Mouse (Mus musculus) hindbrain, embryonic 15.5 days (tissue): ENCODE measurements at regions not wholly inside any gene's neighbourhood (a gene's known extent, or its start where the extent isn't known, plus 50 kb on each side); places are given as distances from the start of the nearest gene placed in this dataset.

Experiments used
- ATAC-seq: fragments of 200-750 bp; cut with Nextera tagmentation; 2 replicates; pipeline ENCODE4 v1.8.0; 2017; ENCODE audit warnings: low read depth, moderate number of reproducible peaks, moderate TSS enrichment; ENCODE audit not compliant: low FRiP score
- H3K27ac ChIP-seq: fragments of 300-500 bp; sonication (generic); replicated peaks from 2 replicates; pipeline ENCODE4 v1.5.1; 2015; ENCODE audit warnings: mild to moderate bottlenecking, inconsistent platforms
- H3K27me3 ChIP-seq: fragments of 300-500 bp; sonication (generic); 2 replicates; pipeline ENCODE4 v1.6.1; 2015; ENCODE audit warnings: control low read depth, inconsistent platforms
- H3K36me3 ChIP-seq: fragments of 300-500 bp; sonication (generic); 2 replicates; pipeline ENCODE4 v1.6.1; 2015; ENCODE audit warnings: control low read depth, inconsistent platforms
- H3K4me1 ChIP-seq: fragments of 300-500 bp; sonication (generic); replicated peaks from 2 replicates; pipeline ENCODE4 v1.6.1; 2015; ENCODE audit warnings: control low read depth, inconsistent platforms
- H3K4me2 ChIP-seq: fragments of 300-500 bp; sonication (generic); 2 replicates; pipeline ENCODE4 v1.6.1; 2015; ENCODE audit warnings: moderate library complexity, mild to moderate bottlenecking, inconsistent platforms
- H3K4me3 ChIP-seq: fragments of 300-500 bp; sonication (generic); 2 replicates; pipeline ENCODE4 v1.5.1; 2015; ENCODE audit warnings: mild to moderate bottlenecking, inconsistent platforms
- H3K9ac ChIP-seq: fragments of 300-500 bp; sonication (generic); 2 replicates; pipeline ENCODE4 v1.6.1; 2015; ENCODE audit warnings: inconsistent platforms
- H3K9me3 ChIP-seq: fragments of 300-500 bp; sonication (generic); 2 replicates; pipeline ENCODE4 v1.6.1; 2016; ENCODE audit warnings: control low read depth, inconsistent platforms
- WGBS: fragments of 180-500 bp; shearing (Covaris S2); methylation state at CpG from one replicate; pipeline ENCODE4 v1.1.7; 2015; 5-methylcytosine and 5-hydroxymethylcytosine counted together

GRCm38 (mm10) chr4:152862818-152863614, 385.3 kb upstream of the Kcnab2 start:
- Histone ChIP-seq H3K27ac (no peak overlapping the region), H3K4me1 (0 out of 2 replicates have a peak, but pooled peaks cover 4% of the 10 kb centered on the region), H3K9ac (no peak overlapping the region)

GRCm38 (mm10) chr4:152859161-152859560, 381.5 kb upstream of the Kcnab2 start:
- H3K36me3 ChIP-seq, result no peaks in the 10 kb centered on the region
- 0 out of 2 replicates have a peak, but pooled peaks cover 4% of the 10 kb centered on the region for H3K4me1 ChIP-seq
- no peak overlapping the region for H3K27ac ChIP-seq
- no peaks in the 10 kb centered on the region for H3K27me3 ChIP-seq
- H3K9me3 ChIP-seq, result no peaks in the 10 kb centered on the region
- no peak overlapping the region for H3K9ac ChIP-seq
- no peak overlapping the region for H3K4me2 ChIP-seq
- no peak overlapping the region for H3K4me3 ChIP-seq
- no peak for ATAC-seq
- WGBS, result 69% methylated on average over 9 of the region's 9 CpGs

More at GRCm38 (mm10) chr4:152862818-152863614, 385.3 kb upstream of the Kcnab2 start:
- Histone ChIP-seq H3K27me3 (no peaks in the 10 kb centered on the region), H3K4me3 (no peak overlapping the region), H3K9me3 (no peaks in the 10 kb centered on the region), H3K4me2 (no peak overlapping the region), H3K36me3 (no peaks in the 10 kb centered on the region)
- ATAC-seq, result no peak
- 46% methylated on average over 11 of the region's 11 CpGs for WGBS

GRCm38 (mm10) chr4:152850147-152850546, 372.5 kb upstream of the Kcnab2 start:
- Histone ChIP-seq H3K9me3 (no peaks in the 10 kb centered on the region), H3K9ac (no peak overlapping the region), H3K27ac (no peak overlapping the region), H3K36me3 (no peaks in the 10 kb centered on the region), H3K27me3 (no peaks in the 10 kb centered on the region), H3K4me1 (no peaks in the 10 kb centered on the region), H3K4me3 (no peak overlapping the region), H3K4me2 (no peak overlapping the region)
- 66% methylated on average over 9 of the region's 9 CpGs for WGBS
- no peak for ATAC-seq

GRCm38 (mm10) chr4:152836080-152836479, 358.4 kb upstream of the Kcnab2 start:
- 46% methylated on average over 8 of the region's 8 CpGs for WGBS
- no peak overlapping the region for H3K9ac ChIP-seq
- no peak overlapping the region for H3K4me2 ChIP-seq
- H3K36me3 ChIP-seq, result no peaks in the 10 kb centered on the region
- H3K27ac ChIP-seq, result no peak overlapping the region
- H3K4me3 ChIP-seq, result no peak overlapping the region
- ATAC-seq, result no peak
- no peaks in the 10 kb centered on the region for H3K9me3 ChIP-seq
- no peaks in the 10 kb centered on the region for H3K27me3 ChIP-seq
- peaks cover 34% of the 10 kb centered on the region for H3K4me1 ChIP-seq

GRCm38 (mm10) chr4:152834421-152835110, 356.9 kb upstream of the Kcnab2 start:
- Histone ChIP-seq H3K27ac (peak overlapping the region; percentile 54), H3K4me1 (peaks cover 34% of the 10 kb centered on the region), H3K9me3 (no peaks in the 10 kb centered on the region), H3K27me3 (no peaks in the 10 kb centered on the region), H3K4me3 (no peak overlapping the region), H3K36me3 (no peaks in the 10 kb centered on the region), H3K4me2 (no peak overlapping the region), H3K9ac (no peak overlapping the region)
- ATAC-seq, result no peak
- WGBS, result 40% methylated on average over 11 of the region's 11 CpGs

- WGBS, result 13% methylated on average over 23 of the region's 23 CpGs
- no peak overlapping the region for H3K9ac ChIP-seq
- no peaks in the 10 kb centered on the region for H3K36me3 ChIP-seq
- no peak overlapping the region for H3K4me3 ChIP-seq
- H3K27me3 ChIP-seq, result no peaks in the 10 kb centered on the region
- H3K9me3 ChIP-seq, result no peaks in the 10 kb centered on the region
- peak overlapping the region; percentile 54 for H3K27ac ChIP-seq
- peaks cover 34% of the 10 kb centered on the region for H3K4me1 ChIP-seq
- no peak overlapping the region for H3K4me2 ChIP-seq
- peak; percentile 68 for ATAC-seq
Observed at GRCm38 (mm10) chr4:152833411-152834310, 356.0 kb upstream of the Kcnab2 start.

GRCm38 (mm10) chr4:152832757-152833363, 355.2 kb upstream of the Kcnab2 start:
- Histone ChIP-seq H3K4me1 (peaks cover 34% of the 10 kb centered on the region), H3K9ac (no peak overlapping the region), H3K9me3 (no peaks in the 10 kb centered on the region), H3K27ac (peak overlapping the region; percentile 54), H3K36me3 (no peaks in the 10 kb centered on the region), H3K4me2 (no peak overlapping the region), H3K27me3 (no peaks in the 10 kb centered on the region), H3K4me3 (no peak overlapping the region)
- ATAC-seq, result no peak
- 54% methylated on average over 10 of the region's 10 CpGs for WGBS

- Histone ChIP-seq H3K4me1 (peaks cover 24% of the 10 kb centered on the region), H3K4me3 (no peak overlapping the region)
Observed at GRCm38 (mm10) chr4:152825185-152825584, 347.5 kb upstream of the Kcnab2 start.

GRCm38 (mm10) chr4:152816139-152816757, 338.6 kb upstream of the Kcnab2 start:
- Histone ChIP-seq H3K9me3 (no peaks in the 10 kb centered on the region), H3K27ac (no peak overlapping the region; the same call in 1 of the 2 replicates), H3K4me3 (no peak overlapping the region), H3K4me2 (no peak overlapping the region), H3K36me3 (no peaks in the 10 kb centered on the region), H3K4me1 (0 out of 2 replicates have a peak, but pooled peaks cover 9% of the 10 kb centered on the region), H3K27me3 (no peaks in the 10 kb centered on the region), H3K9ac (no peak overlapping the region)
- 68% methylated on average over 17 of the region's 17 CpGs for WGBS
- ATAC-seq, result no peak

More at GRCm38 (mm10) chr4:152825185-152825584, 347.5 kb upstream of the Kcnab2 start:
- Histone ChIP-seq H3K9ac (no peak overlapping the region), H3K27me3 (0 out of 2 replicates have a peak, but pooled peaks cover 4% of the 10 kb centered on the region), H3K36me3 (no peaks in the 10 kb centered on the region), H3K9me3 (no peaks in the 10 kb centered on the region), H3K4me2 (no peak overlapping the region), H3K27ac (no peak overlapping the region)
- 13% methylated on average over 8 of the region's 12 CpGs for WGBS
- no peak for ATAC-seq

GRCm38 (mm10) chr4:152806611-152807010, 328.9 kb upstream of the Kcnab2 start:
- ATAC-seq, result no peak
- H3K4me3 ChIP-seq, result no peak overlapping the region
- H3K9me3 ChIP-seq, result no peaks in the 10 kb centered on the region
- no peak overlapping the region for H3K9ac ChIP-seq
- no peak overlapping the region for H3K27ac ChIP-seq
- no peak overlapping the region for H3K4me2 ChIP-seq
- no peaks in the 10 kb centered on the region for H3K27me3 ChIP-seq
- WGBS, result 80% methylated on average over 7 of the region's 7 CpGs
- H3K4me1 ChIP-seq, result no peaks in the 10 kb centered on the region
- H3K36me3 ChIP-seq, result no peaks in the 10 kb centered on the region

GRCm38 (mm10) chr4:152799392-152799791, 321.7 kb upstream of the Kcnab2 start:
- peak; percentile 51; the same call in 1 of the 2 replicates for ATAC-seq
- no peak overlapping the region for H3K9ac ChIP-seq
- H3K9me3 ChIP-seq, result no peaks in the 10 kb centered on the region
- no peaks in the 10 kb centered on the region for H3K36me3 ChIP-seq
- WGBS, result 20% methylated on average over 10 of the region's 10 CpGs
- H3K4me2 ChIP-seq, result no peak overlapping the region
- H3K27me3 ChIP-seq, result no peaks in the 10 kb centered on the region
- H3K27ac ChIP-seq, result no peak overlapping the region
- H3K4me1 ChIP-seq, result no peaks in the 10 kb centered on the region
- no peak overlapping the region for H3K4me3 ChIP-seq
